Mouse (Mus musculus): ENCODE measurements around the gene Sdf2.
"Not testable (repeated sequence)": the region's sequence is repeated elsewhere in the genome, so short reads cannot be mapped to it uniquely, and the experiment has no call there.

Gene Sdf2

DNA sequence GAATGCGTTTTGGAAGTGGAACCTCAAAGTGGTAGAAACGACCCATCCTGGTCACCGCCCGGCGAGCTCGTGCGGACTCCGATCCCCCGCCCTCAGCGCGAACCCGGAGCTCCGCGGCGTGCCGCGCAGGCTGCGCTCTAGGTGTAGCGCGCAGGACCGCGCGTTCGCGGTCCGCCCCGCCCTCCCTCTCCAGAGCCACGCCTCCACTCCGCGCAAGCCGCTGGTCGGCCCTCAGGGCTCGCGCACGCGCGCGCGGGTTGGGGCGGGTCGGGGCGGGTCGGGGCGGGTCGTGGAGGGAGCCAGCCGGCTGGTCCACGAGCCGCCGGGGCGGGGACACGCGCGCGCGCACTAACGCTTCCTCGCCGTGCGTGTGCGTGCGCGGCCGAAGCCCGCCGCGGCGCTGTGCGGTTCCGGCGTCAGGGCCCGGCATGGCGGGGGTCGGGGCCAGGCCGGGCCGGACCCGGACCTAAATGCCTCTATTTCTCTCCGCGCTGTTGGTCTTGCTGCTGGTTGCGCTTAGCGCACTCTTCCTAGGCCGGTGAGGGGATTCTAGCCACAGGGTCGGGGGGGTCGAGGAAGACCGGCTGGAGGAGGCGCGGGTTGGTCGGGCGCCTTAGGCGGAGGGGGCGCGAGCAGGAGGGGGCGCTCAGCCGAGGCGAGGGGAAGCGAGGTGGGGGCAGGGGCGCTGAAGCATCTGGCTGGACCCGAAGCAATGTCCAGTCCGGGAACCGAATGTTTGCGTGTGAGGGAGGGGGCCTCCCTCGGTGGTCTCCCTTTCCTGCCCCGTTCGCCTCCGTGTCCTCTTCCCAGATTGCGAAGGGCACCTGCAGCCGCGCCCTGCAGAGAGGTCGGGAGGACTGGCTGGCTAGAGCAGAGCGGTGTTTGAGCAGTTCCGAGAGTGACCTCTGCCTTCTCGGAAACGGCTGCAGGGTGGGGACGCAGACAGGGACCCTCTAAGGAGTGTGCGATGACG, 16.1 kb downstream of the Sdf2 start, which contains the start of gene 2610507B11Rik:
2610507B11Rik (plus strand) TSS at position 373 of the 973 bp plus-strand sequence.
- DNase-seq (ENCODE audit: low read depth, low spot score): peak; percentile 97

- DNase-seq (ENCODE audit: low read depth, low spot score): peak; percentile 81
Measured at GRCm38 (mm10) chr11:78262550-78262949, 17.0 kb downstream of the Sdf2 start.

GRCm38 (mm10) chr11:78265571-78265970, 20.0 kb downstream of the Sdf2 start:
- DNase-seq (ENCODE audit: low read depth, low spot score): no peak

DNA sequence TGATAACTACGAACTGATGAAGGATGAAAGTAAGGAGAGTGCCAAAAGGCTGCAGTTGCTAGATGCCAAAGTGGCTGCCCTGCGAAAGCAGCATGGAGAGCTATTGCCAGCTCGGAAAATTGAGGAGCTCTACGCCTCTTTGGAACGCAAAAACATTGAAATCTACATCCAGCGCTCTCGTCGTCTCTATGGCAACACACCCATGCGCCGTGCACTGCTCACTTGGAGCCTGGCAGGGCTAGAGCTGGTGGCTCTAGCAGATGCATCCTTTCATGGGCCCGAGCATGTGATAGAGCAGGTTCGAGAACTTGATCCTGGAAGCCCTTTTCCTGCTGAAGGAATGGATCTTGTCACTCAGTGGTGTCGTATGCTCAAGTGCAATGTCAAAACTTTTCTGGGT, 26.4 kb downstream of the Sdf2 start:
- no peak for DNase-seq (ENCODE audit: low read depth, low spot score)

DNA sequence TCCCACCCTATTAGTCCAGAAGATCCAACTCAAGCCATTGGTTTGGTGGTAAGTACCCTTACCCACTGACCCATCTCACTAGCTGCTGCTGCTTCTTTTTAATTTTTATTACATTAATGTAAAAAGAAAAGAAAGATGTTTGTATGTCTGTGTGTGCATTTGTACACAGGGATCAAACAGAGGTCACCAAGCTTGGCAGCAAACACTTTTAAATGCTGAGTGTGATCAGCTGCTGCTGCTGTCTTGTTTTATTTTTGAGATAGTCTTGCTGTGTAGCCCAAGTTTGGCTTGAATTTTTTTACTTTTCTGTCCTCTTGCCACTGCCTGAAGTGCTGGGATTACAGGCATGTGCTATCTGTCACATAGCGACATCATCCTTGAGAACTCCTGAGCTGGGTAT, 30.1 kb downstream of the Sdf2 start:
- no peak for DNase-seq (ENCODE audit: low read depth, low spot score)

DNA sequence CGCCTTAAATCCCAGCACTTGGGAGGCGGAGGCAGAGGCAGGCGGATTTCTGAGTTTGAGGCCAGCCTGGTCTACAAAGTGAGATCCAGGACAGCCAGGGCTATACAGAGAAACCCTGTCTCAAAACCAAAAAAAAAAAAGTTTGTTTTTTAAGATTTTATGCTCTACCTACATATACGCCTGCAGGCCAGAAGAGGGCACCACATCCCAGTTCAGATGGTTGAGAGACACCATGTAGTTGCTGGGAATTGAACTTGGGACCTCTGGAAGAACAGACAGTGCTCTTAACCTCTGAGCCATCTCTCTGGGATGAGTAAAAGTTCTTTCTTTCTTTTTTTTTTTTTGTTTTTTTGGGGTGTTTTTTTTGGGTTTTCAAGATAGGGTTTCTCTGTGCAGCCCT, 30.6 kb downstream of the Sdf2 start:
- DNase-seq (ENCODE audit: low read depth, low spot score): not testable (repeated sequence)

DNA sequence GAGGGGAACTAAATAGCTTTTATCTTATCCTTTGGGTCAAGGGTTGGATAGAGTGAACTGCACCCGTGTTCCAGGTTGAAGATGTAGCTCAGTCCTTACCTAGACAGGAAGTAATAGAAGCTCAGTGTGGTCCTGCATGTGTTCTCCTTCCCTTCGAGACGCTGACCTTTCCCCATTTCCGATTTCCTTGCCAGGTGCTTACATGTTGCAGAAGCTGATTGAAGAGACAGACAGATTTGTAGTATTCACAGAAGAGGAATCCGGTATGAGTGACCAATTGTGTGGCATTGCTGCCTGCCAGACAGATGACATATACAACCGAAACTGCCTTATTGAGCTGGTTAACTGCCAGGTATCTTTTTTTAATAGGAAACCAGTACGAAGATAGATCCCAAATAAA, 33.3 kb downstream of the Sdf2 start:
- no peak for DNase-seq (ENCODE audit: low read depth, low spot score)

- no peak for DNase-seq (ENCODE audit: low read depth, low spot score)
Measured at GRCm38 (mm10) chr11:78279586-78279985, 34.0 kb downstream of the Sdf2 start.

GRCm38 (mm10) chr11:78289146-78289763, 43.7 kb downstream of the Sdf2 start:
- no peak for DNase-seq (ENCODE audit: low read depth, low spot score)

DNA sequence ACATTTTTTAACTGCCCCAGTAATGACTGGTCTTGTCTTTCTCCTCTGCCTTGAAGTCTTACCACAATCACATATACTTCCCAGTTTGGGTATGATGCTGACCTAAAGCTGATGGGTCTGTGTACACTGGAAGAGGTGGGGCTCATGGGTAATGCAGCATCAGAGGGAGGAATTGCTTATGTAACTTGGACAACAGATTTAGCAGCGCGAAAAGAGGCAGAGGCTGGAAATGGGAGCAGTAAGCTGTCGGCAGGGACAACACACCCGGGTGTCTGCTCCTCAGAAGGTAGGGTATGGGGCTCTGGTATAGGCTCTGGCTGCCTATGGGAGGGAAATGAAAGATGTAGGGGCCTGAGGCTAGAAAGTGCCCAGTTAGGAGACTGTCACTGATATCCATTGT, 45.1 kb downstream of the Sdf2 start, which contains the start of gene BC030499:
BC030499 (plus strand) TSS at position 188 of the 400 bp plus-strand sequence.
- DNase-seq (ENCODE audit: low read depth, low spot score): no peak

DNA sequence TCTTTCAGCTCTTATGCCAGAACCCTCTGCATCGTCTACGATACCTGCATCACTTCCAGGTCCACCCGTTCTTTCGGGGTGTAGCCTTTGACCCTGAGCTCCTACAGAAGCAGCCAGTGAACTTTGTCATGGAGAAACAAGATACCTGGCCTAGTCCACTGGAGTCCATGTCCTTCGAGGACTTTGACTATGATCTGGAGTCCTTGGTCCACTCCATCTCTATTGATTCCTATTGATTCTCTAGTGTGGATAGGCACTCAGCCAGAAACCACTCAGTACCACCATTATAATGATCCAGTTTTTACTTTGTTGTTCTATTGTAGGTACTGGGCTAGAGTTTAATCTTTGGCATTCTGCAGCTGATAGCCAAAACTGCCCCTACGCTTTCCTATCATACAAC, 49.0 kb downstream of the Sdf2 start:
- no peak for DNase-seq (ENCODE audit: low read depth, low spot score)

- no peak for DNase-seq (ENCODE audit: low read depth, low spot score)
Measured at GRCm38 (mm10) chr11:78300917-78301316, 55.4 kb downstream of the Sdf2 start.

DNA sequence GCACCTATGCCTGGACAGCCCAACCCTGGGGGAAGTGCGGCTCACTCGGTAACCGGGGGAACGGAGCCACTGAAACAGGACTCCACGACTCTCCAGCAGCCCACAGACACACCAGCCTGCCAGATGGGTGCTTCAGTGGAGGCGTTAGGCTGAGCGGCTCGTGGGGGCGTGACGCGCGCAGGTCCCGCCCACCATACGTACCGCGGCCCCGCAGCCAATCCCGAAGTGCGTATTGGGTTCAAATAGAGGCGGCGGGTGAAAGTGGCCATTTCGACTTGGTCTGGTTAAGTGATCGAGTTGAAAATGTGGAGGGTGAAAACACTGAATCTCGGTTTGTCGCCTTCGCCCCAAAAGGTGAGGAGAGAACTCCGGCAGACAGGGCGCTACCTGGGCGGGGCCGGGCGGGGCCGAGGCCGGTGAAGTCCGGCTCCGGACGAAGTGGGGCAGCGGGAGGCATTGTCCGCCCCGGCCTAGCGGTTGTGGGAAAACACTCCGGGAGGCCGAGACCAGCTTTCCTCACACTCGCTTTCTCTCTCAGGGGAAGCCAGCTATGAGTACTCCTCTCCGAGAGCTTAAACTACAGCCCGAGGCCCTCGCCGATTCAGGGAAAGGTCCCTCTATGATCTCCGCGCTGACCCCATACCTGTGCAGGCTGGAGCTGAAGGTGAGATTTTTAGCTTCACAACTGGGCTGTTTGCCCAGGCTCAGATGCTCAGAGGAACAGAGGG, 56.0 kb downstream of the Sdf2 start, which contains the start of gene Spag5:
Spag5 (plus strand) TSS at position 173 of the 728 bp plus-strand sequence.
- DNase-seq (ENCODE audit: low read depth, low spot score): peak; percentile 85

All from forelimb bud, embryonic 11.5 days (tissue).